Mouse (Mus musculus): ENCODE results near the gene Hmgcs1. TPM values are rescaled to one million over a fixed set of nuclear protein-coding genes. Genes with fewer than 3 reads are reported as not detected.
"Not testable (repeated sequence)": the region's sequence is repeated elsewhere in the genome, so short reads cannot be mapped to it uniquely, and the experiment has no call there.

The Hmgcs1 gene
- total RNA-seq, 2 experiments from 2014 or later = 271 to 300 TPM

- DNase-seq (ENCODE audit: low spot score in 2 of 2) = no peak
Measured at GRCm38 (mm10) chr13:119698436-119698835, 8.3 kb downstream of the Hmgcs1 start.

- DNase-seq (ENCODE audit: low spot score in 2 of 2) = no peak
Measured at GRCm38 (mm10) chr13:119704280-119704679, 14.1 kb downstream of the Hmgcs1 start.

GRCm38 (mm10) chr13:119706278-119706880 is 16.2 kb downstream of the Hmgcs1 start:
- DNase-seq (ENCODE audit: low spot score in 2 of 2) = not testable (repeated sequence)

- DNase-seq (ENCODE audit: low spot score in 2 of 2) = no peak
Measured at GRCm38 (mm10) chr13:119706953-119707352, 16.8 kb downstream of the Hmgcs1 start.

- no peak for DNase-seq (ENCODE audit: low spot score in 2 of 2)
Measured at GRCm38 (mm10) chr13:119707906-119708305, 17.7 kb downstream of the Hmgcs1 start.

GRCm38 (mm10) chr13:119708941-119709340 is 18.8 kb downstream of the Hmgcs1 start:
- no peak for DNase-seq (ENCODE audit: low spot score in 2 of 2)

- no peak for DNase-seq (ENCODE audit: low spot score in 2 of 2)
Measured at GRCm38 (mm10) chr13:119709388-119710267, 19.4 kb downstream of the Hmgcs1 start.

GRCm38 (mm10) chr13:119710268-119710610 is 20.1 kb downstream of the Hmgcs1 start:
- no peak for DNase-seq (ENCODE audit: low spot score in 2 of 2)

- no peak for DNase-seq (ENCODE audit: low spot score in 2 of 2)
Measured at GRCm38 (mm10) chr13:119712463-119712862, 22.3 kb downstream of the Hmgcs1 start.

GRCm38 (mm10) chr13:119713107-119713787 is 23.1 kb downstream of the Hmgcs1 start:
- no peak for DNase-seq (ENCODE audit: low spot score in 2 of 2)

GRCm38 (mm10) chr13:119713821-119714220 is 23.6 kb downstream of the Hmgcs1 start:
- no peak for DNase-seq (ENCODE audit: low spot score in 2 of 2)

GRCm38 (mm10) chr13:119716105-119716504 is 25.9 kb downstream of the Hmgcs1 start:
- DNase-seq (ENCODE audit: low spot score in 2 of 2) = no peak

GRCm38 (mm10) chr13:119722447-119722846 is 32.3 kb downstream of the Hmgcs1 start:
- DNase-seq (ENCODE audit: low spot score in 2 of 2) = no peak

GRCm38 (mm10) chr13:119723368-119723767 is 33.2 kb downstream of the Hmgcs1 start:
- DNase-seq (ENCODE audit: low spot score in 2 of 2) = no peak

- no peak for DNase-seq (ENCODE audit: low spot score in 2 of 2)
Measured at GRCm38 (mm10) chr13:119724541-119724940, 34.4 kb downstream of the Hmgcs1 start.

GRCm38 (mm10) chr13:119727608-119728387 is 37.6 kb downstream of the Hmgcs1 start:
- peak; percentile 53 to 62 for DNase-seq (ENCODE audit: low spot score in 2 of 2)

GRCm38 (mm10) chr13:119729406-119729805 is 39.2 kb downstream of the Hmgcs1 start:
- DNase-seq (ENCODE audit: low spot score in 2 of 2) = no peak

- DNase-seq (ENCODE audit: low spot score in 2 of 2) = no peak
Measured at GRCm38 (mm10) chr13:119731448-119731847, 41.3 kb downstream of the Hmgcs1 start.

- DNase-seq (ENCODE audit: low spot score in 2 of 2) = no peak
Measured at GRCm38 (mm10) chr13:119741390-119742237, 51.4 kb downstream of the Hmgcs1 start.

- peak in 1 of 2 experiments; percentile 43 for DNase-seq (ENCODE audit: low spot score in 2 of 2)
Measured at GRCm38 (mm10) chr13:119742711-119743415, 52.7 kb downstream of the Hmgcs1 start.

Data from left cerebral cortex, adult 18-20 months (tissue).